Mouse (Mus musculus): ENCODE results near the gene Scube2. TPM values are rescaled to one million over a fixed set of nuclear protein-coding genes. Genes with fewer than 3 reads are reported as not detected.

The Scube2 gene
- total and polyA plus RNA-seq, 3 experiments = not detected

DNA sequence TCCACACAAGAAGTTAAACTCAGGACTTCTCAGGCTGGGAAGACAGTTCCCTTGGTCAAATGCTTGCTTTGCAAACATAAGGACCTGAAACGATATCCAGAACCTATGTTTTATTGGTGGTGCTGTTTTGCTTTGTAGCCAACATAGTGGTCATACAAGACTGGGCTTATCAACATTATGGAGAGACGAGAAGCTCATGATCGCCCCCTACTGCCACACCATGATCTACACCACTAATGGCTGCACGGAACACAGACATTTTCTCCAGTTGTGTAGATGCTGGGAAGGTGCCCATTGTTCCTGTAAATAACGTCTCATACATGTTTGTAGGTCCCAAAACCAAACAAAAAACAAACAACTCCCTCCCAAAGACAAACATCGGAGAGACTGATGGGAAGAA is 60.6 kb downstream of the Scube2 start:
- no peaks in the 10 kb centered on the region for H3K79me2 ChIP-seq (replicated peaks; ENCODE audit: control insufficient read depth, extremely low read depth, insufficient read depth, poor library complexity, severe bottlenecking)
- no peak overlapping the region for H3K27ac ChIP-seq (ENCODE audit: insufficient read depth, low read depth)
- no peak overlapping the region for H3K9ac ChIP-seq (ENCODE audit: insufficient read depth, low read depth)
- H3K27me3 ChIP-seq (replicated peaks) = no peaks in the 10 kb centered on the region
- no peaks in the 10 kb centered on the region for H3K9me3 ChIP-seq (replicated peaks; ENCODE audit: low read length)
- H3K4me2 ChIP-seq (ENCODE audit: insufficient read depth, low read depth, poor library complexity, severe bottlenecking) = no peak overlapping the region
- TF ChIP-seq RAD21 (IDR thresholded peaks at IDR 0.05; ENCODE audit: low read depth, low read length) = peak; percentile 58
- TF ChIP-seq CTCF (conservative IDR thresholded peaks at IDR 0.05 in 1 of 2, IDR thresholded peaks at IDR 0.05 in 1 of 2; ENCODE audit: low read depth in 2 of 2, low read length in 2 of 2) = peak; percentile 68 to 71
- TF ChIP-seq JUND (conservative IDR thresholded peaks at IDR 0.05; ENCODE audit: low read depth, low read length) = no peak
- no peak for TF ChIP-seq MAFK (IDR thresholded peaks at IDR 0.05; ENCODE audit: insufficient replicate concordance, low read length)
- TF ChIP-seq SIN3A (IDR thresholded peaks at IDR 0.05; ENCODE audit: low read length) = no peak
- TF ChIP-seq ELF1 (IDR thresholded peaks at IDR 0.05; ENCODE audit: low read depth, low read length) = no peak
- TF ChIP-seq ZMIZ1 (IDR thresholded peaks at IDR 0.05; ENCODE audit: low read depth, low read length) = no peak
- TF ChIP-seq POLR2A (IDR thresholded peaks at IDR 0.05; ENCODE audit: low read depth, low read length) = no peak
- TF ChIP-seq UBTF (IDR thresholded peaks at IDR 0.05; ENCODE audit: low read depth, low read length) = no peak
- TF ChIP-seq USF2 (conservative IDR thresholded peaks at IDR 0.05; ENCODE audit: low read depth, low read length) = no peak
- no peak for TF ChIP-seq POLR2AphosphoS2 (IDR thresholded peaks at IDR 0.05; ENCODE audit: low read depth, low read length)
- no peak for TF ChIP-seq MEF2A (IDR thresholded peaks at IDR 0.05; ENCODE audit: borderline replicate concordance, low read depth, low read length)
- TF ChIP-seq TCF12 (IDR thresholded peaks at IDR 0.05; ENCODE audit: low read depth, low read length) = no peak
- no peak for TF ChIP-seq USF1 (IDR thresholded peaks at IDR 0.05; ENCODE audit: low read depth, low read length)
- no peak for TF ChIP-seq ETS1 (conservative IDR thresholded peaks at IDR 0.05; ENCODE audit: low read depth, low read length)
- TF ChIP-seq TBP (conservative IDR thresholded peaks at IDR 0.05; ENCODE audit: low read depth, low read length) = no peak
- no peak for TF ChIP-seq JUN (IDR thresholded peaks at IDR 0.05; ENCODE audit: insufficient read depth, low read depth, low read length)
- peak; percentile 52 for TF ChIP-seq SMC3 (IDR thresholded peaks at IDR 0.05; ENCODE audit: low read depth, low read length)
- no peak for TF ChIP-seq RCOR1 (conservative IDR thresholded peaks at IDR 0.05; ENCODE audit: low read depth, low read length)
- TF ChIP-seq NELFE (IDR thresholded peaks at IDR 0.05; ENCODE audit: low read depth, low read length) = no peak
- TF ChIP-seq GABPA (IDR thresholded peaks at IDR 0.05; ENCODE audit: insufficient replicate concordance, low read depth, low read length) = no peak
- TF ChIP-seq MXI1 (IDR thresholded peaks at IDR 0.05; ENCODE audit: low read depth, low read length) = no peak
- no peak for TF ChIP-seq KAT2A (IDR thresholded peaks at IDR 0.05; ENCODE audit: insufficient replicate concordance, low read length)
- H3K36me3 ChIP-seq (replicated peaks in 1 of 2; ENCODE audit: control insufficient read depth in 1 of 2, insufficient read depth in 1 of 2, low read length in 1 of 2) = no peaks in the 10 kb centered on the region
- in situ Hi-C loops (cut with MboI; ENCODE audit: low pct_ligation_motif_present, low pct_unique_long_range_greater_than_20kb, low sequenced_read_pairs) = no loop called here
- no peak overlapping the region for H3K4me3 ChIP-seq (replicated peaks in 1 of 3; ENCODE audit: low read depth in 2 of 3, low read length in 2 of 3, poor library complexity in 1 of 3)
- dilution Hi-C loops (cut with MboI; ENCODE audit: extremely low pct_ligation_motif_present, extremely low pct_unique_long_range_greater_than_20kb, low sequenced_read_pairs) = no loop called here
- peaks cover 8 to 20% of the 10 kb centered on the region in 2 experiments for H3K4me1 ChIP-seq (ENCODE audit: control insufficient read depth in 1 of 2, insufficient read depth in 2 of 2)
- DNase-seq (ENCODE audit: extremely low read depth) = peak; percentile 57
